Mouse (Mus musculus): ENCODE results near the gene Tfap2e. TPM values are rescaled to one million over a fixed set of nuclear protein-coding genes. Genes with fewer than 3 reads are reported as not detected.
A peak's percentile ranks its signal among the peaks of the same experiment; 100 is the strongest.

Tfap2e gene
- polyA plus RNA-seq, 1 experiment from 2014 or later = not detected

- Histone ChIP-seq H3K27me3 (replicated peaks; ENCODE audit: control insufficient read depth, insufficient read depth, low read length) (peaks cover 83% of the 10 kb centered on the region), H3K36me3 (ENCODE audit: control insufficient read depth, insufficient read depth, low read length) (no peaks in the 10 kb centered on the region), H3K9me3 (ENCODE audit: control insufficient read depth, low read length) (no peaks in the 10 kb centered on the region), H3K4me1 (ENCODE audit: control insufficient read depth, insufficient read depth, low read length) (peaks cover 10% of the 10 kb centered on the region), H3K4me3 (ENCODE audit: low read length) (peak overlapping the region; percentile 42), H3K4me2 (ENCODE audit: low read depth, low read length) (peak overlapping the region; percentile 60), H3K9ac (ENCODE audit: low read depth, low read length) (0 out of 2 replicates have a peak overlapping the region, but pooled peaks have one; percentile 32), H3K27ac (ENCODE audit: low read length) (no peak overlapping the region)
- 4% methylated on average over 47 of the region's 51 CpGs for WGBS
- no peak for ATAC-seq
These were observed 1.2 kb downstream of the Tfap2e start for GRCm38 (mm10) chr4:126734700-126735381.

- no peak overlapping the region for H3K9ac ChIP-seq (ENCODE audit: low read depth, low read length)
- H3K27ac ChIP-seq (ENCODE audit: low read length) = no peak overlapping the region
- H3K27me3 ChIP-seq (replicated peaks; ENCODE audit: control insufficient read depth, insufficient read depth, low read length) = peaks cover 85% of the 10 kb centered on the region
- H3K9me3 ChIP-seq (ENCODE audit: control insufficient read depth, low read length) = no peaks in the 10 kb centered on the region
- ATAC-seq = no peak
- no peak overlapping the region for H3K4me2 ChIP-seq (ENCODE audit: low read depth, low read length)
- no peaks in the 10 kb centered on the region for H3K36me3 ChIP-seq (ENCODE audit: control insufficient read depth, insufficient read depth, low read length)
- 3% methylated on average over 16 of the region's 16 CpGs for WGBS
- H3K4me1 ChIP-seq (ENCODE audit: control insufficient read depth, insufficient read depth, low read length) = peaks cover 10% of the 10 kb centered on the region
- no peak overlapping the region for H3K4me3 ChIP-seq (ENCODE audit: low read length)
These were observed 1.9 kb downstream of the Tfap2e start for GRCm38 (mm10) chr4:126734001-126734603.

- no peak for ATAC-seq
- H3K36me3 ChIP-seq (ENCODE audit: control insufficient read depth, insufficient read depth, low read length) = no peaks in the 10 kb centered on the region
- peaks cover 74% of the 10 kb centered on the region for H3K27me3 ChIP-seq (replicated peaks; ENCODE audit: control insufficient read depth, insufficient read depth, low read length)
- no peaks in the 10 kb centered on the region for H3K9me3 ChIP-seq (ENCODE audit: control insufficient read depth, low read length)
- WGBS = 6% methylated on average over 26 of the region's 26 CpGs
- H3K4me3 ChIP-seq (ENCODE audit: low read length) = 0 out of 2 replicates have a peak overlapping the region, but pooled peaks have one; percentile 4
- H3K27ac ChIP-seq (ENCODE audit: low read length) = no peak overlapping the region
- no peak overlapping the region for H3K9ac ChIP-seq (ENCODE audit: low read depth, low read length)
- 0 out of 2 replicates have a peak overlapping the region, but pooled peaks have one; percentile 8 for H3K4me2 ChIP-seq (ENCODE audit: low read depth, low read length)
- peaks cover 10% of the 10 kb centered on the region for H3K4me1 ChIP-seq (ENCODE audit: control insufficient read depth, insufficient read depth, low read length)
These were observed 3.3 kb downstream of the Tfap2e start for GRCm38 (mm10) chr4:126732531-126733380.

GRCm38 (mm10) chr4:126732111-126732510, 3.9 kb downstream of the Tfap2e start:
- H3K4me2 ChIP-seq (ENCODE audit: low read depth, low read length) = 0 out of 2 replicates have a peak overlapping the region, but pooled peaks have one; percentile 8
- ATAC-seq = no peak

GRCm38 (mm10) chr4:126707439-126707826, 28.6 kb downstream of the Tfap2e start:
- Histone ChIP-seq H3K27ac (ENCODE audit: low read length) (no peak overlapping the region), H3K4me3 (ENCODE audit: low read length) (no peak overlapping the region), H3K27me3 (replicated peaks; ENCODE audit: control insufficient read depth, insufficient read depth, low read length) (no peaks in the 10 kb centered on the region), H3K4me1 (ENCODE audit: control insufficient read depth, insufficient read depth, low read length) (no peaks in the 10 kb centered on the region), H3K9ac (ENCODE audit: low read depth, low read length) (no peak overlapping the region), H3K36me3 (ENCODE audit: control insufficient read depth, insufficient read depth, low read length) (peaks cover 5% of the 10 kb centered on the region), H3K4me2 (ENCODE audit: low read depth, low read length) (no peak overlapping the region), H3K9me3 (ENCODE audit: control insufficient read depth, low read length) (no peaks in the 10 kb centered on the region)
- ATAC-seq = no peak
- WGBS = 84% methylated on average over 5 of the region's 5 CpGs

More at GRCm38 (mm10) chr4:126732111-126732510, 3.9 kb downstream of the Tfap2e start:
- no peaks in the 10 kb centered on the region for H3K9me3 ChIP-seq (ENCODE audit: control insufficient read depth, low read length)
- H3K36me3 ChIP-seq (ENCODE audit: control insufficient read depth, insufficient read depth, low read length) = no peaks in the 10 kb centered on the region
- no peak overlapping the region for H3K9ac ChIP-seq (ENCODE audit: low read depth, low read length)
- WGBS = 3% methylated on average over 18 of the region's 18 CpGs
- peaks cover 10% of the 10 kb centered on the region for H3K4me1 ChIP-seq (ENCODE audit: control insufficient read depth, insufficient read depth, low read length)
- peaks cover 68% of the 10 kb centered on the region for H3K27me3 ChIP-seq (replicated peaks; ENCODE audit: control insufficient read depth, insufficient read depth, low read length)
- H3K4me3 ChIP-seq (ENCODE audit: low read length) = 0 out of 2 replicates have a peak overlapping the region, but pooled peaks have one; percentile 4
- H3K27ac ChIP-seq (ENCODE audit: low read length) = no peak overlapping the region

GRCm38 (mm10) chr4:126706630-126707438, 29.2 kb downstream of the Tfap2e start:
- Histone ChIP-seq H3K36me3 (ENCODE audit: control insufficient read depth, insufficient read depth, low read length) (peaks cover 5% of the 10 kb centered on the region), H3K9ac (ENCODE audit: low read depth, low read length) (no peak overlapping the region), H3K27me3 (replicated peaks; ENCODE audit: control insufficient read depth, insufficient read depth, low read length) (no peaks in the 10 kb centered on the region), H3K9me3 (ENCODE audit: control insufficient read depth, low read length) (no peaks in the 10 kb centered on the region), H3K4me3 (ENCODE audit: low read length) (no peak overlapping the region), H3K27ac (ENCODE audit: low read length) (no peak overlapping the region), H3K4me2 (ENCODE audit: low read depth, low read length) (no peak overlapping the region), H3K4me1 (ENCODE audit: control insufficient read depth, insufficient read depth, low read length) (no peaks in the 10 kb centered on the region)
- 76% methylated on average over 12 of the region's 12 CpGs for WGBS
- ATAC-seq = no peak

- Histone ChIP-seq H3K4me3 (ENCODE audit: low read length) (no peak overlapping the region), H3K27ac (ENCODE audit: low read length) (no peak overlapping the region), H3K27me3 (replicated peaks; ENCODE audit: control insufficient read depth, insufficient read depth, low read length) (no peaks in the 10 kb centered on the region), H3K36me3 (ENCODE audit: control insufficient read depth, insufficient read depth, low read length) (peaks cover 12% of the 10 kb centered on the region), H3K9me3 (ENCODE audit: control insufficient read depth, low read length) (no peaks in the 10 kb centered on the region), H3K4me2 (ENCODE audit: low read depth, low read length) (no peak overlapping the region), H3K4me1 (ENCODE audit: control insufficient read depth, insufficient read depth, low read length) (no peaks in the 10 kb centered on the region), H3K9ac (ENCODE audit: low read depth, low read length) (no peak overlapping the region)
- ATAC-seq = no peak
- WGBS = 92% methylated on average over 4 of the region's 4 CpGs
These were observed 39.1 kb downstream of the Tfap2e start for GRCm38 (mm10) chr4:126696908-126697307.

GRCm38 (mm10) chr4:126693021-126693420, 43.0 kb downstream of the Tfap2e start:
- peaks cover 7% of the 10 kb centered on the region for H3K36me3 ChIP-seq (ENCODE audit: control insufficient read depth, insufficient read depth, low read length)
- 85% methylated on average over 5 of the region's 5 CpGs for WGBS
- ATAC-seq = no peak
- no peaks in the 10 kb centered on the region for H3K4me1 ChIP-seq (ENCODE audit: control insufficient read depth, insufficient read depth, low read length)
- H3K27me3 ChIP-seq (replicated peaks; ENCODE audit: control insufficient read depth, insufficient read depth, low read length) = no peaks in the 10 kb centered on the region
- H3K9ac ChIP-seq (ENCODE audit: low read depth, low read length) = no peak overlapping the region
- no peak overlapping the region for H3K4me2 ChIP-seq (ENCODE audit: low read depth, low read length)
- no peaks in the 10 kb centered on the region for H3K9me3 ChIP-seq (ENCODE audit: control insufficient read depth, low read length)
- no peak overlapping the region for H3K4me3 ChIP-seq (ENCODE audit: low read length)
- H3K27ac ChIP-seq (ENCODE audit: low read length) = no peak overlapping the region
